Mouse (Mus musculus) heart, postnatal 0 days (tissue): ENCODE measurements around the gene Nav2. TPM values are rescaled to one million over a fixed set of nuclear protein-coding genes. Genes with fewer than 3 reads are reported as not detected.

Source experiments
- ATAC-seq: fragments of 200-750 bp; cut with Nextera tagmentation; 2 replicates; pipeline ENCODE4 v1.8.0; 2017; ENCODE audit warnings: low read depth, moderate number of reproducible peaks, moderate library complexity; ENCODE audit not compliant: insufficient read depth
- DNase-seq: peaks from one replicate; pipeline ENCODE4 v3.0.0-alpha.2; 2016; ENCODE audit warnings: low spot score
- H3K27ac ChIP-seq: fragments of 300-500 bp; sonication (generic); 2 replicates; pipeline ENCODE4 v1.5.1; 2014; ENCODE audit warnings: low read depth, mild to moderate bottlenecking
- H3K27me3 ChIP-seq: fragments of 300-500 bp; sonication (generic); 2 replicates; pipeline ENCODE4 v1.6.1; 2014; ENCODE audit warnings: low read length, mixed read lengths; ENCODE audit not compliant: control insufficient read depth, insufficient read depth
- H3K36me3 ChIP-seq: fragments of 300-500 bp; sonication (generic); replicated peaks from 2 replicates; pipeline ENCODE4 v1.6.1; 2014; ENCODE audit warnings: low read length, mixed read lengths; ENCODE audit not compliant: control insufficient read depth, insufficient read depth
- H3K4me1 ChIP-seq: fragments of 300-500 bp; sonication (generic); 2 replicates; pipeline ENCODE4 v1.6.1; 2014; ENCODE audit warnings: antibody characterized with exemption; ENCODE audit not compliant: control insufficient read depth, insufficient read depth
- H3K4me2 ChIP-seq: fragments of 300-500 bp; sonication (generic); 2 replicates; pipeline ENCODE4 v1.6.1; 2014; ENCODE audit warnings: low read depth, mild to moderate bottlenecking, low read length, moderate library complexity
- H3K4me3 ChIP-seq: fragments of 300-500 bp; sonication (generic); 2 replicates; pipeline ENCODE4 v1.5.1; 2014; ENCODE audit warnings: low read depth, low read length
- H3K9ac ChIP-seq: fragments of 300-500 bp; sonication (generic); replicated peaks from 2 replicates; pipeline ENCODE4 v1.6.1; 2014; ENCODE audit warnings: low read depth, low read length, mixed read lengths
- H3K9me3 ChIP-seq: fragments of 300-500 bp; sonication (generic); replicated peaks from 2 replicates; pipeline ENCODE4 v1.6.1; 2016; ENCODE audit warnings: low read length; ENCODE audit not compliant: control insufficient read depth
- CTCF ChIP-seq: IDR thresholded peaks from 2 replicates; pipeline ENCODE4 v1.5.1; 2016; ENCODE audit warnings: antibody characterized with exemption, control low read depth, low read depth
- EP300 ChIP-seq: IDR thresholded peaks from 2 replicates; pipeline ENCODE4 v1.6.1; 2016; ENCODE audit warnings: antibody characterized with exemption, low read depth
- WGBS: fragments of 180-500 bp; shearing (Covaris S2); extraction: QIAGEN DNeasy Blood & Tissue Kit; methylation state at CpG from one replicate; pipeline ENCODE4 v1.1.7; 2014; 5-methylcytosine and 5-hydroxymethylcytosine counted together
- polyA plus RNA-seq: library from polyadenylated mRNA; unstranded; fragments of >200 nt; fragmentation: Nextera tagmentation; extraction: Ambion mirVana; gene quantifications from 2 replicates; pipeline ENCODE4 v1.2.1, GENCODE M21; 2015
- total RNA-seq: library from RNA; depleted of rRNA; stranded (reverse); fragments of >200 nt; gene quantifications from 2 replicates; pipeline ENCODE4 v1.2.3, GENCODE M21; 2014; ENCODE audit warnings: low replicate concordance

Gene Nav2
- total and polyA plus RNA-seq, 2 experiments from 2014 or later: 22.8 to 77.9 TPM

DNA sequence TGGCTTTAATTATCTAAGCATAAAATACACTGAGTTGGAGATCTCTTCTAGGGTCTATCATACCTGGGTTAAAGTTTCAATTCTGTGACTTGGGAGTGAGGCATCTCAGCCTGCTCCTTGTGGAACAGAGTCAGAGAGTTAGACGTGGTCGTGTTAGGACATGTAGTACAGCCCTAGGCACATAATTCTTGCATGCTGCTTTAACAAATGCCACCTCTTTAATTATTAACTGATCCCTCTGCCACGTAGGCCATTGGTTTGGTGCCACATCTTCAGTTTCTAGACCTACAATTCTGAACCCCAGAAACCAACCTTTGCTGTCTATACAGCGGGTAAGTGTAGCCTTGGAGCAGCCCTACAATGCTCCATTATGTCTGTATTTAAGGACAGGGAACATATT lies 381.8 kb downstream of the Nav2 start:
- peaks cover 14% of the 10 kb centered on the region; the same call in 1 of the 2 replicates for H3K4me1 ChIP-seq
- no peaks in the 10 kb centered on the region for H3K27me3 ChIP-seq
- H3K4me3 ChIP-seq: no peak overlapping the region
- 92% methylated on average over 4 of the region's 4 CpGs for WGBS
- no peaks in the 10 kb centered on the region for H3K9me3 ChIP-seq
- H3K27ac ChIP-seq: no peak overlapping the region
- no peak overlapping the region for H3K9ac ChIP-seq
- ATAC-seq (no peak), DNase-seq (no peak)
- TF ChIP-seq CTCF: no peak
- no peak for TF ChIP-seq EP300
- H3K4me2 ChIP-seq: no peak overlapping the region
- no peaks in the 10 kb centered on the region for H3K36me3 ChIP-seq

DNA sequence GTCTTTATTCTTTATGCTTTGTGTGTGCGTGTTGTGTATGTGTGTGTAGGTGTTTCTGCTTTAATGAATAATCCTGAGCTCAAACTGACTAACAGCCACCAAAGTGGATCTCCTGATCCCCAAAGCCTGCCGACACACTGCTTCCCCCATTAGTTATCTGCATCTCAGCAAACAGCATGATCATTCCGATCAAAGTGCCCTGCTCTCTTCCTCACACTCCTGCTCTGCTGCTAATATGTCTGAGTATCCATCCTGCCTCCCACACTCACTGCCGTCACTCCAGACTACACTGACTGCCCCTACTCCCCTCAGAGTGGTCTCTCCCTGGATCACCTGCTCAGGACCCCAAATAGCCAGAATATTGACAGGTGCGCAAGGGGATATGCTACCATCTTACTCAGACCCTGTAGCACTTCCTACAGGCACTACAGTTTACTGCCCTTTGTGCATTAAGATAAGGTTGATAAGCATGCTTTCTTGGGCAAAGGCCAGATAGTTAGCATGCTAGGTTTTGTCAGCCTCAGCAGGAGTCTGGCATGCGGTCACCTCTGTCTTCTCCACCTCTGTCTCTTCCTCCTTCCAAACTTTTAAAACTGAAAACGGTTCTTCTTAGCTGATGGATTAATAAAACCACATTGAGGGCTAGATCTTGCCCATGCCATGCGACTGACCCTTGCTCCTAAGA lies 382.8 kb downstream of the Nav2 start:
- no peak for TF ChIP-seq CTCF
- TF ChIP-seq EP300: no peak
- WGBS: 81% methylated on average over 8 of the region's 8 CpGs
- Histone ChIP-seq H3K27ac (no peak overlapping the region), H3K9ac (no peak overlapping the region), H3K9me3 (no peaks in the 10 kb centered on the region), H3K4me2 (no peak overlapping the region), H3K4me1 (peaks cover 14% of the 10 kb centered on the region; the same call in 1 of the 2 replicates), H3K4me3 (no peak overlapping the region), H3K36me3 (no peaks in the 10 kb centered on the region), H3K27me3 (no peaks in the 10 kb centered on the region)
- DNase-seq (no peak), ATAC-seq (no peak)

DNA sequence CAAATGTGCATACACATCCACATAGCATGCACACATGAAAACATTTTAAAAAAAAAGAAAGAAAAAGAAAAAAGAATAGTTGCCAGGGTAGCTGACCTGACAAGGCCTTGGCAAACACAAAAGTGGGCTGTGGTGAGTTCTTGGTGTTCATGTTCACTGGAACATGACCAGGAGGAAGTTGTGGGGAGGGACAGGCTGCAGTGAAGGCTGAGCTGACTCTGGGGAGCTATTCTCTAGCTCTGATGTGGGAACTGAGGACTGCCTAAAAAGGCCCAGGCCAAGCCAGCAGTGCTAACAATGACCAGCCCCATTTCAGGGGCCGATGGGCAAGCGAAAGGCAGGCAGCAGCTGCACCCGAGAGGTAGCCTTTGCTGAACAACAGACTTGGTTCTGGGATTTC lies 388.6 kb downstream of the Nav2 start:
- H3K27me3 ChIP-seq: no peaks in the 10 kb centered on the region
- H3K4me1 ChIP-seq: peaks cover 11% of the 10 kb centered on the region; the same call in 1 of the 2 replicates
- TF ChIP-seq CTCF: no peak
- no peak for TF ChIP-seq EP300
- DNase-seq: no peak
- no peak for ATAC-seq
- H3K9me3 ChIP-seq: no peaks in the 10 kb centered on the region
- no peak overlapping the region for H3K4me3 ChIP-seq
- no peak overlapping the region for H3K4me2 ChIP-seq
- 89% methylated on average over 3 of the region's 3 CpGs for WGBS
- no peak overlapping the region for H3K9ac ChIP-seq
- H3K36me3 ChIP-seq: no peaks in the 10 kb centered on the region
- H3K27ac ChIP-seq: no peak overlapping the region

DNA sequence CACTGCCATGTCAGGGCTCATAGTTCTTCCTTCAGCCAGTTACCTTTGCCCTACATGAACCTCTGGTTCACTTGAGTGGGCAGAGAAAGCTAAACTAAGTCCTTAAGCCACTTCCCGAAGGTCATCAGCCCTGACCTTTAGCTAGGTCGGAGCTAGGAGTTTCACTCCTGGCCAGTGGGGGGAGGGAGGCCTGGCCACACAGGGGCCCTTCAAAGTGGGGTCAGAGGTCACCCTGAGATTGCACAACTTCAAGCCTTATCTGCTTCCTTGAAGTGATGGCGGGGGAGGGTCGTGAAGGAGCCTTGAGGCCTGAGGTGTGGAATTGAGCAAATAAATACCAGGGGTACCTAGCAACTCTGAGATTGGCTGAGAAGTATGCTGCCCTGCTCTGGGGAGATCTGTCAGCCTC lies 389.9 kb downstream of the Nav2 start:
- H3K27me3 ChIP-seq: no peaks in the 10 kb centered on the region
- H3K4me1 ChIP-seq: peaks cover 14% of the 10 kb centered on the region; the same call in 1 of the 2 replicates
- 43% methylated on average over 4 of the region's 4 CpGs for WGBS
- no peak overlapping the region for H3K9ac ChIP-seq
- no peaks in the 10 kb centered on the region for H3K36me3 ChIP-seq
- TF ChIP-seq EP300 (no peak), CTCF (no peak)
- no peak overlapping the region for H3K4me2 ChIP-seq
- no peak for ATAC-seq
- H3K9me3 ChIP-seq: no peaks in the 10 kb centered on the region
- no peak overlapping the region for H3K4me3 ChIP-seq
- no peak for DNase-seq
- H3K27ac ChIP-seq: no peak overlapping the region

DNA sequence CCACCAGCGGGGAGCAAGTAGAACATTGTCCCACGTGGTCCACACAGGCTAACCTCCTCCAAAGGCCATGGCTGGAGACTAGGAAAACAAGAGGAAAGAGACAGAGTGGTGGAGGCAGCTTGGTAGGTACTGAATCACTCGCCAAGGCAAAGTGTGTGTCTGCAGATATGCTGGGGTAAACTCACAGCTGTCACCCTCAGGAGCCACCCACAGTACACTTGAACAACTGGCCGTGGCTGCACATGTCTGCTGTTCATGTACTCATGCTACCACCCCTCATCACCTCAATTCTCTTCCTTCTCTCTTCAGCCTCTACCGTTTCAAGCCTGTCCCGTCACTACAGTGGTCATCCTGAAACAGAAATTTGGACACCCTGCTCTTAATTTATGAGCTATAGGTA lies 393.0 kb downstream of the Nav2 start:
- Histone ChIP-seq H3K4me1 (peaks cover 24% of the 10 kb centered on the region; the same call in 1 of the 2 replicates), H3K27me3 (no peaks in the 10 kb centered on the region), H3K4me3 (no peak overlapping the region), H3K9me3 (no peaks in the 10 kb centered on the region), H3K9ac (no peak overlapping the region), H3K27ac (no peak overlapping the region), H3K4me2 (no peak overlapping the region), H3K36me3 (no peaks in the 10 kb centered on the region)
- ATAC-seq (no peak), DNase-seq (no peak)
- WGBS: 57% methylated on average over 6 of the region's 6 CpGs
- TF ChIP-seq CTCF (no peak), EP300 (no peak)
